ENCODE assay signal across 8 mouse cellular contexts in the genomic region with DNA sequence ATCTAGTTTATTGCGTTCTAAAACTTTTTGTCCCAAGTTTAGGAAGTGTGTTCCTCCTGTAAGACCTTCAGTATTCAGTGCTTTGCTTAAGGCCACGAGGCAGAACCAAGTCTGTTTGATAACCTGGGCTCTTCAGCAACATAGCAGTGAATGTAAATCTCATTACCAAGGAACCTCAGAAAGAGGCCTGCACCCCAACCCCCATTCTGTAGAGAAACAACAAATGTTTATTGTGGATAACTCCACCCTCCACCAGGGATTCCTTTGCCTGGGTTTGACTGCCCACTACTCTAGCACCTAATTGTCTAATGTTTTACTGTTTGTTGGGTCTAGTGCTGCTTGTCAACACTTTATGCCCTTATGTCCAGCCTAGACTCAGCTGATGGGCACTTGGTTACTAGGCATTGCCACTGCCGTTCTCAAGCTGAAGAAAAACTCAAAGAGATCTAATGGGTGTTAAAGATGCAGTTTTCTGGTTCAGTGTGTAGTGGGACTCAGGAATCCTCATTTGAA. TPM values are rescaled to one million over a fixed set of nuclear protein-coding genes. Genes with fewer than 3 reads are reported as not detected.
DNase-seq lines count a peak whose midpoint lies in the region; ATAC-seq and TF ChIP-seq lines count a peak whose summit lies in the region.

No protein-coding gene starts in this region.

- peak overlapping the region; percentile 74 for H3K4me3 ChIP-seq in heart, embryonic 15.5 days
- H3K4me3 ChIP-seq in MEL (ENCODE audit: control insufficient read depth in 1 of 2, insufficient read depth in 1 of 2, low read depth in 2 of 2, low read length in 2 of 2) (peak overlapping the region; percentile 88 to 96), macrophage (ENCODE audit: inconsistent target) (peak overlapping the region; percentile 79)
- peak overlapping the region; percentile 95 for H3K4me3 ChIP-seq in forebrain, postnatal 0 days (ENCODE audit: low read depth, low read length)

- DNase-seq in heart, postnatal 14 days: no peak
- peak; percentile 50 for DNase-seq in MEL (ENCODE audit: low read depth, low spot score)
- no peak for DNase-seq in forebrain, postnatal 0 days
- DNase-seq in urinary bladder, postnatal 25 days (ENCODE audit: low spot score): no peak
- no peak for DNase-seq in left cerebral cortex, adult 9 months (ENCODE audit: low spot score in 2 of 2)

- intact Hi-C loops in heart, postnatal 14 days (cut with DNase I): no loop called here

- peak in 1 of 2 experiments; percentile 28; a peak in 1 of 4 replicates for TF ChIP-seq POLR2A in MEL (IDR thresholded peaks at IDR 0.05; ENCODE audit: control insufficient read depth in 1 of 2, insufficient read depth in 1 of 2, low read depth in 1 of 2, low read length in 2 of 2, poor library complexity in 1 of 2)

- H3K36me3 ChIP-seq in heart, embryonic 15.5 days: no peaks in the 10 kb centered on the region
- H3K36me3 ChIP-seq in MEL (ENCODE audit: control insufficient read depth in 1 of 2, insufficient read depth in 2 of 2, low read length in 2 of 2): peaks cover 3 to 15% of the 10 kb centered on the region in 2 experiments
- peaks cover 4% of the 10 kb centered on the region; the same call in 1 of the 2 replicates for H3K36me3 ChIP-seq in forebrain, postnatal 0 days (ENCODE audit: insufficient read depth)
- no peaks in the 10 kb centered on the region for H3K36me3 ChIP-seq in macrophage (ENCODE audit: inconsistent target)

- no peak for TF ChIP-seq RAD21 in MEL (IDR thresholded peaks at IDR 0.05; ENCODE audit: low read depth, low read length)

- no peaks in the 10 kb centered on the region for H3K27me3 ChIP-seq in heart, embryonic 15.5 days
- H3K27me3 ChIP-seq in MEL (ENCODE audit: control insufficient read depth in 1 of 2, insufficient read depth in 2 of 2, low read length in 2 of 2): no peaks in the 10 kb centered on the region
- H3K27me3 ChIP-seq in forebrain, postnatal 0 days (ENCODE audit: insufficient read depth, low read length): no peaks in the 10 kb centered on the region

- TF ChIP-seq CTCF in MEL (IDR thresholded peaks at IDR 0.05 in 2 of 3, conservative IDR thresholded peaks at IDR 0.05 in 1 of 3; ENCODE audit: control insufficient read depth in 1 of 3, insufficient read depth in 1 of 3, low read depth in 2 of 3, low read length in 3 of 3, poor library complexity in 1 of 3, severe bottlenecking in 1 of 3): no peak
- TF ChIP-seq CTCF in forebrain, postnatal 0 days (IDR thresholded peaks at IDR 0.05; ENCODE audit: low read depth): no peak

- H3K9me3 ChIP-seq in heart, embryonic 15.5 days (replicated peaks): no peaks in the 10 kb centered on the region
- H3K9me3 ChIP-seq in MEL (replicated peaks; ENCODE audit: insufficient read depth, low read length): no peaks in the 10 kb centered on the region
- H3K9me3 ChIP-seq in forebrain, postnatal 0 days (ENCODE audit: low read length): no peaks in the 10 kb centered on the region

- H3K27ac ChIP-seq in heart, embryonic 15.5 days: peak overlapping the region; percentile 99
- H3K27ac ChIP-seq in MEL (ENCODE audit: control insufficient read depth, low read depth, low read length) (peak overlapping the region; percentile 33), macrophage (peak overlapping the region; percentile 91)
- peak overlapping the region; percentile 81 for H3K27ac ChIP-seq in forebrain, postnatal 0 days (ENCODE audit: low read depth, low read length)

- H3K4me2 ChIP-seq in heart, embryonic 15.5 days: peak overlapping the region; percentile 71
- H3K4me2 ChIP-seq in forebrain, postnatal 0 days (ENCODE audit: low read depth): peak overlapping the region; percentile 87

- no peak for TF ChIP-seq EP300 in MEL (IDR thresholded peaks at IDR 0.05; ENCODE audit: low read depth in 1 of 2, low read length in 2 of 2)

- H3K4me1 ChIP-seq in heart, embryonic 15.5 days (replicated peaks): peaks cover 25% of the 10 kb centered on the region
- peaks cover 7% of the 10 kb centered on the region in 2 experiments; a peak in 3 of 4 replicates for H3K4me1 ChIP-seq in MEL (ENCODE audit: control insufficient read depth in 1 of 2, insufficient read depth in 2 of 2, low read length in 2 of 2)
- H3K4me1 ChIP-seq in forebrain, postnatal 0 days (ENCODE audit: insufficient read depth): peaks cover 12% of the 10 kb centered on the region

- peak overlapping the region; percentile 68 for H3K9ac ChIP-seq in heart, embryonic 15.5 days
- peak overlapping the region; percentile 100 for H3K9ac ChIP-seq in MEL (ENCODE audit: control insufficient read depth, low read depth, low read length, poor library complexity, severe bottlenecking)
- H3K9ac ChIP-seq in forebrain, postnatal 0 days: peak overlapping the region; percentile 99

- H3K79me2 ChIP-seq in MEL (ENCODE audit: control insufficient read depth, insufficient read depth, low read length, poor library complexity) (peaks cover 38% of the 10 kb centered on the region), macrophage (ENCODE audit: inconsistent target) (peaks cover 36% of the 10 kb centered on the region)

- no peak for ATAC-seq in heart, embryonic 15.5 days (replicated peaks; ENCODE audit: insufficient number of reproducible peaks, insufficient read depth, low FRiP score, low read depth)
- ATAC-seq in forebrain, postnatal 0 days: no peak
- no peak for ATAC-seq in megakaryocyte progenitor cell, adult 5-6 weeks (replicated peaks; ENCODE audit: poor library complexity)

- 26% methylated on average over 3 of the region's 3 CpGs for WGBS in heart, embryonic 15.5 days
- whole genome bisulfite sequencing in forebrain, postnatal 0 days: 34% methylated on average over 3 of the region's 3 CpGs
- WGBS in macrophage (ENCODE audit: missing documents): 37% methylated on average over 3 of the region's 3 CpGs

TF ChIP-seq in MEL, 35 proteins besides CTCF, POLR2A, EP300 and RAD21:
- TF ChIP-seq CHD2 (IDR thresholded peaks at IDR 0.05; ENCODE audit: low read length) (no peak), SIN3A (IDR thresholded peaks at IDR 0.05; ENCODE audit: low read length) (0 out of 2 replicates have a peak, but pooled peaks have one; percentile 45), E2F4 (IDR thresholded peaks at IDR 0.05; ENCODE audit: borderline replicate concordance, low read depth, low read length) (no peak), JUND (IDR thresholded peaks at IDR 0.05; ENCODE audit: low read depth, low read length) (no peak), MAX (IDR thresholded peaks at IDR 0.05; ENCODE audit: low read length) (no peak), RCOR1 (IDR thresholded peaks at IDR 0.05; ENCODE audit: low read depth, low read length) (no peak), CHD1 (IDR thresholded peaks at IDR 0.05; ENCODE audit: low read depth, low read length) (0 out of 2 replicates have a peak, but pooled peaks have one; percentile 63), NELFE (IDR thresholded peaks at IDR 0.05; ENCODE audit: low read depth, low read length) (no peak), POLR2AphosphoS2 (IDR thresholded peaks at IDR 0.05; ENCODE audit: low read length) (peak; percentile 29), MAZ (IDR thresholded peaks at IDR 0.05; ENCODE audit: low read depth, low read length) (no peak), ZNF384 (IDR thresholded peaks at IDR 0.05; ENCODE audit: low read depth, low read length) (no peak)

RNA-seq across cellular contexts. Expression of a gene that starts 2.8 kb away (rescaled TPM):
- polyA plus RNA-seq in heart, embryonic 15.5 days (2015; fragmentation: Nextera tagmentation; extraction: Ambion mirVana): 313 and 337 TPM in 2 replicates
- total RNA-seq in heart, postnatal 14 days (2021): 100 to 1,000 TPM; 168 to 179 TPM
- total RNA-seq in MEL (2012; rRNA removed): 74.2 and 83.5 TPM in 2 replicates
- polyA plus RNA-seq in MEL (2012; ENCODE audit: insufficient read depth in 1 of 2, insufficient read length in 2 of 2, low read depth in 1 of 2, low replicate concordance in 2 of 2, missing spikeins in 1 of 2): 100 to 1,000 TPM in 1 of 2 experiments, not detected in 1; 385 TPM
- total RNA-seq in forebrain, postnatal 0 days (2014; rRNA removed): 45.7 and 49.3 TPM in 2 replicates
- 340 and 351 TPM in 2 replicates for polyA plus RNA-seq in forebrain, postnatal 0 days (2015; fragmentation: Nextera tagmentation; extraction: Ambion mirVana)
- total RNA-seq in macrophage (2018; cell fraction: chromatin; rRNA removed): 10 to 100 TPM; 15.1 to 57.1 (median 29.5) TPM
- 100 to 1,000 TPM; 159 to 254 (median 209) TPM for total RNA-seq in macrophage (2018; cell fraction: cytosol; rRNA removed)
- total RNA-seq in macrophage (2018; cell fraction: nucleus; rRNA removed): 100 to 1,000 TPM in 6 of 26 experiments, 10 to 100 TPM in 20; 44.0 to 133 (median 80.2) TPM
- 129 to 213 TPM (median 209 TPM) in 3 replicates for polyA plus RNA-seq in macrophage (2018)
- total RNA-seq in megakaryocyte progenitor cell, adult 5-6 weeks (2015): 333 and 352 TPM in 2 replicates
- 107 and 114 TPM in 2 replicates for total RNA-seq in megakaryocyte progenitor cell, adult 5-6 weeks (2017)

Comparison
In these comparisons a context has a peak if more than half of its experiments do, and no peak if none do; other contexts are left out.
1. H3K27ac ChIP-seq: peak in every context shown above with its lines; median percentile 99 in heart, embryonic 15.5 days; 91 in macrophage; 81 in forebrain, postnatal 0 days; 33 in MEL.